Mouse (Mus musculus) liver, embryonic 13.5 days (tissue): ENCODE data around the gene 9030025P20Rik. TPM values are rescaled to one million over a fixed set of nuclear protein-coding genes. Genes with fewer than 3 reads are reported as not detected.
"Not testable (repeated sequence)": the region's sequence is repeated elsewhere in the genome, so short reads cannot be mapped to it uniquely, and the experiment has no call there.

Experiments
- ATAC-seq: fragments of 200-750 bp; cut with Nextera tagmentation; 2 replicates; pipeline ENCODE4 v1.8.0; 2017; ENCODE audit warnings: low read depth, mild to moderate bottlenecking, moderate number of reproducible peaks, moderate library complexity
- DNase-seq: peaks from one replicate; pipeline ENCODE4 v3.0.0; 2022
- H3K27ac ChIP-seq: fragments of 300-500 bp; sonication (generic); 2 replicates; pipeline ENCODE4 v1.5.1; 2015; ENCODE audit warnings: moderate library complexity, mild to moderate bottlenecking, inconsistent platforms
- H3K27me3 ChIP-seq: fragments of 300-500 bp; sonication (generic); 2 replicates; pipeline ENCODE4 v1.6.1; 2015; ENCODE audit warnings: mild to moderate bottlenecking, inconsistent platforms
- H3K36me3 ChIP-seq: fragments of 300-500 bp; sonication (generic); 2 replicates; pipeline ENCODE4 v1.6.1; 2015; ENCODE audit warnings: mild to moderate bottlenecking, inconsistent platforms
- H3K4me1 ChIP-seq: fragments of 300-500 bp; sonication (generic); replicated peaks from 2 replicates; pipeline ENCODE4 v1.6.1; 2015; ENCODE audit warnings: inconsistent platforms
- H3K4me2 ChIP-seq: fragments of 300-500 bp; sonication (generic); 2 replicates; pipeline ENCODE4 v1.6.1; 2015; ENCODE audit warnings: inconsistent platforms, mild to moderate bottlenecking, moderate library complexity
- H3K4me3 ChIP-seq: fragments of 300-500 bp; sonication (generic); replicated peaks from 2 replicates; pipeline ENCODE4 v1.5.1; 2015; ENCODE audit warnings: mild to moderate bottlenecking, inconsistent platforms
- H3K9ac ChIP-seq: fragments of 300-500 bp; sonication (generic); 2 replicates; pipeline ENCODE4 v1.6.1; 2015; ENCODE audit warnings: mild to moderate bottlenecking, inconsistent platforms
- H3K9me3 ChIP-seq: fragments of 300-500 bp; sonication (generic); replicated peaks from 2 replicates; pipeline ENCODE4 v1.6.1; 2016; ENCODE audit warnings: inconsistent platforms
- WGBS: fragments of 180-500 bp; shearing (Covaris S2); methylation state at CpG from one replicate; pipeline ENCODE4 v1.1.7; 2015; ENCODE audit not compliant: insufficient replicate concordance; 5-methylcytosine and 5-hydroxymethylcytosine counted together
- polyA plus RNA-seq: library from polyadenylated mRNA; unstranded; fragments of >200 nt; fragmentation: Nextera tagmentation; extraction: Ambion mirVana; gene quantifications from 2 replicates; pipeline ENCODE4 v1.2.1, GENCODE M21; 2015

Gene 9030025P20Rik
- polyA plus RNA-seq = 5.3 and 5.9 TPM in 2 replicates

DNA sequence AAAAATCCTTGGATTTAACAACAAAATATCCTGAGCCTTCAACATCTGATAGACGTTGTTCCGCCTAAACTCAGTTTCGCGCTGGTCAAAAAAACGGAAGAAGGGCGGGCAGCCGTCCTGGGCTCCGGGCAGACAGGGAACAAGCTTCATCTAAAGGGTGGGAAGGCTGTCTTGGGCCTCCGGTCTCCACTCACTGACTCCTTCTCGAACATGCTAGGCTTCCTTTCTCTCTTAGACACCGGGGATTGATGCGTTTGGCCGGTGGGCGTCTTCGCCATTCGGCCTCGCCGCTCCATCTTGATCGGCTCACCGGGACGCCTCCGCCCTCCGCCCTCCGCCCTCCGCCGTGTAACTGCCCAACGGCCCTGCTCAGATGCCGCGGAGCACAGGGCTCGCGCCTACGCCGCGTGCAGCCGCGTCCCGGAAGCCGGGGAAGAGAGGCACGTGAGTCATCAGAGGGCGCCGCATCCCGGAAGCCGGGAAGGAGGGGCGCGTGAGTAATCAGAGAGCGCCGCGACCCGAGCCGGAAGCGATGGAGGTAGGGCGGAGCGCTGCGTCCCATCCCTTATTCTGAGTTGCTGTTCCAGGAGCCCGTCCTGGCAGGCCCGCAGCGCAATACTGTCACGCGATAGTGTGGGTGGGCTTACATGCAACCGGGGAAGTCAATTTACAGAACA lies at the start of gene 9030025P20Rik, which contains the start of gene Gm3417:
Gene 9030025P20Rik (plus strand): TSS at position 107 of the 677 bp plus-strand sequence.
Gene Gm3417 (minus strand): TSS at position 429 of the 677 bp plus-strand sequence.
- H3K27ac ChIP-seq, H3K36me3 ChIP-seq, H3K27me3 ChIP-seq, H3K4me1 ChIP-seq, H3K9me3 ChIP-seq, DNase-seq, H3K9ac ChIP-seq: not testable (repeated sequence)
- Histone ChIP-seq H3K4me2 (peak within 1 kb of the TSS; percentile 48), H3K4me3 (peak within 1 kb of the TSS; percentile 32; the same call in 1 of the 2 replicates)
- no CpG with 5 or more reads among the region's 60 CpGs for WGBS
- ATAC-seq = peak; percentile 96

DNA sequence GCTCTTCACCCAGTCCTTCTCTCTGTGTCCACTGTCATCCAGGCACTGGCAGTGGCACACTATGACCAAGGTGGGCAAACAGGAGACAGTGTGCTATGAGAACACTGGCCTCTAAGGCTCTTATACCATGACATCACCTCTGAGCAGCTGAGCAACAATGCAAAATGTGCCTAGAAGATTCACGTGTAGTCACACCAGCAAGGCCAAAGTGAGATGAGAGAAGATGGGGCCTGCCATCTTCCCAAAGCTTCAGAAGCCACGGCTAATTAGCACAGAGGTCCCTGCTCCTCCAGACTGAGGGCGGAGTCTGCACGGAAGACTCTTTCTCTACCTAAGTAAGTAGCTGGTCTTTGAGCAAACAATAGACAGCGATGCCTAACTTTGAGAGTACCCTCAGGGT lies 49.6 kb upstream of the 9030025P20Rik start:
- no peak for ATAC-seq
- no peak overlapping the region for H3K4me3 ChIP-seq
- H3K27ac ChIP-seq = no peak overlapping the region
- no peak for DNase-seq
- H3K9ac ChIP-seq = no peak overlapping the region
- no peak overlapping the region for H3K4me2 ChIP-seq
- H3K27me3 ChIP-seq = no peaks in the 10 kb centered on the region
- no peaks in the 10 kb centered on the region for H3K4me1 ChIP-seq
- H3K9me3 ChIP-seq = no peaks in the 10 kb centered on the region
- no peaks in the 10 kb centered on the region for H3K36me3 ChIP-seq
- 62% methylated on average over 5 of the region's 5 CpGs for WGBS

DNA sequence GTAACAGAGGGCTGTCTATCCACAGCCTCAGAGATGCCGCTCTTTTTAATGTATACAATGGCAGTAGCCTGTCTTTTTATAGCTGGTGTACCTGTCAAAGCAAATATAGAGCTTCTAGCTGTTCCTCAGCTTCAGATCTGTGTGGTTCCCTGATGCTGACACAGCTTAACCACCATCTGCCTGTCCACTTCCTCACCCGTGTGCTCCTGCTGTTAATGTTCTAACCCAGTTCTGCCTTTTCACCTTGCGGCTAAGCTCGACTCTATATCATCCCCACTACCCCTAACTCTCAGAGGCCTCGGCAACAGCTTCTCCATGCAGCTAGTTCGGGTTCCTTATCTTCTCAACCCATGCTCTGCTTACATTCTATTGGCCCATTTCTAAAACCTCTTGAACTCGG lies 47.6 kb upstream of the 9030025P20Rik start:
- Histone ChIP-seq H3K4me1 (no peaks in the 10 kb centered on the region), H3K36me3 (no peaks in the 10 kb centered on the region), H3K9ac (no peak overlapping the region), H3K4me3 (no peak overlapping the region), H3K27ac (no peak overlapping the region), H3K4me2 (no peak overlapping the region), H3K27me3 (no peaks in the 10 kb centered on the region), H3K9me3 (no peaks in the 10 kb centered on the region)
- ATAC-seq = no peak
- DNase-seq = no peak
- 38% methylated on average over 7 of the region's 7 CpGs for WGBS

DNA sequence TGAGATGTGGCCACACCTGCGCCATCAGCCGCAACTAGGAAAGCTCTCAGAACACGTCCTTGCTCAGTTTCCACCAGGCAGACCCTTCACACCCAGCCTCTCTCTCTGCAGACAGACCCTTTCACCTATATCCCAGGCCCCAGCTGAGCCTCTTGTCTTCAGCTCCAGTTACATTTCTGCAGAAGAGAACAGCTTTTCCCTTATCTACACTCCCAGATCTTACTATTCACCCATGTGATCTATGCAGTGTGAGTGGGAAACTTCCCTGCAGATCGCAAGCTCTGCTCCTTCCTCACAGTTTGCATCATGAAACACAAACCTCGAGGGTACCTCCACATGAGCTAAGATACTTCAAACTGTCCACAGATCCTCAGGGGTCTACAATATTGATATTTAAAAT lies 46.8 kb upstream of the 9030025P20Rik start:
- ATAC-seq (no peak), DNase-seq (no peak)
- H3K36me3 ChIP-seq = no peaks in the 10 kb centered on the region
- WGBS = 54% methylated on average over 5 of the region's 5 CpGs
- H3K9ac ChIP-seq = no peak overlapping the region
- no peaks in the 10 kb centered on the region for H3K27me3 ChIP-seq
- H3K27ac ChIP-seq = no peak overlapping the region
- H3K9me3 ChIP-seq = no peaks in the 10 kb centered on the region
- H3K4me1 ChIP-seq = no peaks in the 10 kb centered on the region
- H3K4me3 ChIP-seq = no peak overlapping the region
- H3K4me2 ChIP-seq = no peak overlapping the region

DNA sequence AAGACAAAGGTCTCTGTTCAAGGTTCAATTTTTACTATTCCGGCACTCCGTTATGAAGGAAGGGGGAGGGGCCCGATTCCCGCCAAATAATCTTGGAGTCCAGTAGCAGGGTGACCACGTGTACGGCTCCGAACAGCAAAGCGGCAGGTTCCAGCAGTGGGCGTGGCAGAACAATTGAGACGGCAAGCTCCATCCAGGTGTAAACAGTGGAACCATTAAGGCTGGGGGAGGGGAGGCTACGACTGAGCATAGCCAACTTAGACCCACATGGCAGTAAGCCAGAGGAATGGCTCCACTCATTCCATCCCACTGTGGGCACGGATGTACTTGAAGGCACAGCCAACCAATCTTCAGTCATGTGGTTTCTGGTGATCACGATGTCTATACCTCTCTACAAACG lies 43.0 kb upstream of the 9030025P20Rik start:
- H3K9me3 ChIP-seq, H3K4me1 ChIP-seq, H3K4me3 ChIP-seq, ATAC-seq, H3K9ac ChIP-seq, H3K4me2 ChIP-seq, H3K36me3 ChIP-seq, DNase-seq, H3K27ac ChIP-seq, H3K27me3 ChIP-seq: not testable (repeated sequence)
- 75% methylated on average over 14 of the region's 14 CpGs for WGBS

DNA sequence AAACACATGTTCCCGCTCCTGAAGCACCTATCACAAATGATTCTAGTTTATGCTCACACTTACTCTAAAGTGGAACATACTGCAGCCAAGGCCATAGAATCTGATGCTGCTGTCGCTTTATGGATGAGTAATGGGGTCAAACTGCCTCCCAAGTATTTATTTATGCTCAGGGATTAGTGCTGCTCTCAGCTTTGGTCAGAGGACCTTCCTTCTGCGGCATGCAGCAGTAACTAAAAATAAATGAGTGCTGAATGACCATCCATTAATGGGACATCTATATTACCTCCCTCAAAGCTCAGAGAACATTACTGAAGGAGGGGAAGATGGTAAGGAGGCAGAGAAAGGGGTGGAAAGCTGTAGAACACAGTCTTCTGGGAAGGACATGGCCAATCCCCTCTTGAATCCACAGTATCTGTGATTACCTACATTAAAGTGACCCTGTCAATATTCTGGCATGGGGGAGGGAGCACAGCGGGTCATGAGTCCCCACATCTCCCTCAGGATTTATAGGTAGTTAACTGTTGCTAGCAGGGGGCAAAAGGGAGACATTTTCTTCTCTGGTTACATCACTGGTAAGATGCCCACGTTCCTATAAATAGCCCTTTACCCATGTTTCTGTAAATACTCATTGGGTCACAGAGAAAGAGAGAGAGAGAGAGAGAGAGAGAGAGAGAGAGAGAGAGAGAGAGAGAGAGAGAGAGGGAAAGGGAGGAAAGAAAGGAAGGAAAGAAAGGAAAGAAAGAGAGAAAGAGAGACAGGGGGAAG lies 42.2 kb upstream of the 9030025P20Rik start:
- H3K4me1 ChIP-seq = no peaks in the 10 kb centered on the region
- ATAC-seq (no peak), DNase-seq (no peak)
- no peak overlapping the region for H3K4me2 ChIP-seq
- no peaks in the 10 kb centered on the region for H3K36me3 ChIP-seq
- no peak overlapping the region for H3K4me3 ChIP-seq
- 57% methylated on average over 5 of the region's 5 CpGs for WGBS
- H3K9ac ChIP-seq = no peak overlapping the region
- H3K27me3 ChIP-seq = no peaks in the 10 kb centered on the region
- H3K27ac ChIP-seq = no peak overlapping the region
- H3K9me3 ChIP-seq = no peaks in the 10 kb centered on the region

DNA sequence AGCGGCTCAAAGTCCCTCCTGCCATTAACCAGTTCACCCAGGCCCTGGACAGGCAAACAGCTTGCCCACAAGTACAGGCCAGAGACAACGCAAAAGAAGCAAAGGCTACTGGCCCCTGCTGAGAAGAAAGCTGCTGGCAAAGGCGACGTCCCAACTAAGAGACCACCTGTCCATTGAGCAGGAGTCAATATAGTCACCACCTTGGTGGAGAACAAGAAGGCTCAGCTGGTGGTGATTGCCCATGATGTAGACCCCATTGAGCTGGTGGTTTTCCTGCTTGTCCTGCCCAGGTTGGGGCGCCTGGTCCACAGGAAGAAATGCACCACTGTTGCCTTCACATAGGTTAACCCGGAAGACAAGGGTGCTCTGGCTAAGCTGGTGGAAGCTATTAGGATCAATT lies 36.1 kb upstream of the 9030025P20Rik start:
- peaks cover 32% of the 10 kb centered on the region for H3K4me1 ChIP-seq
- not testable (repeated sequence) for H3K9me3 ChIP-seq, ATAC-seq, H3K27me3 ChIP-seq, H3K27ac ChIP-seq, DNase-seq
- H3K4me3 ChIP-seq = peak overlapping the region; percentile 93
- H3K36me3 ChIP-seq = peaks cover 18% of the 10 kb centered on the region
- peak overlapping the region; percentile 95 for H3K4me2 ChIP-seq
- peak overlapping the region; percentile 90 for H3K9ac ChIP-seq
- WGBS = 62% methylated on average over 6 of the region's 6 CpGs

DNA sequence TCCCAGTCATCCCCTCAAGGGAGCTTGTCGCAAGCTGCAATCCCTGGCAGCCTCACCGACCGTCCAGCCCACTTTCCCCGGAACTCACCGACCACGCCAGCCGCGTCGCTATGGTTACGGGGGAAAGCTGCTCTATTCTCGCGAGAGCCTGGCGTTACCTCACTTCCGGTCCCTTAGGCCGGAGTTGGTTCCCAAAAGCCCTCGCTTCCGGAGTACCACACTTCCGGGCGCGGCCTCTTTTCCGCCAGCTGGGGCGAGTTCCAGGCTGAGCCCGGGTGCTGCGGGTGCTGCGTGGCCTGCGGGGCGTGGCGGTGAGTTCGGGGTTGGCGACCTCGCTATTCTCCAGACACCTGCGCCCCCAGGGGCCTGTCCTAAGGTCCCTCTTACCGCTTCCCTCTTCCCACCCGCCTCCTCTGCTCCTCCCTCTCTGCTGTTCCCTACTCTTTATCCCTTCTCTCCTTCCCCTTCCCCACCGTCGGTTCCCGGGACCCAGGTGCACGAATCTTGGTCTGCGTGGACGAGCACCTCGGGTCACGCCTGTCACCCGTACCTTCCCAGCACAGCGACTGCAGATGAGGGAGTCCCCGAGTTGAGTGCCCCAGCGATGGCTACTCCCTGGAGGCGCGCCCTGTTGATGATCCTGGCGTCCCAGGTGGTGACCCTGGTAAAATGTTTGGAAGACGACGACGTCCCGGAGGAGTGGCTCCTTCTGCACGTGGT lies 35.1 kb upstream of the 9030025P20Rik start, which contains the start of the genes Wdr27 and 1600012H06Rik:
Gene Wdr27 (minus strand): TSS at position 150 of the 720 bp plus-strand sequence.
Gene 1600012H06Rik (plus strand): TSS at position 176 of the 720 bp plus-strand sequence.
- Histone ChIP-seq H3K4me1 (peaks cover 32% of the 10 kb centered on the region), H3K4me2 (peak within 1 kb of the TSS; percentile 95)

DNA sequence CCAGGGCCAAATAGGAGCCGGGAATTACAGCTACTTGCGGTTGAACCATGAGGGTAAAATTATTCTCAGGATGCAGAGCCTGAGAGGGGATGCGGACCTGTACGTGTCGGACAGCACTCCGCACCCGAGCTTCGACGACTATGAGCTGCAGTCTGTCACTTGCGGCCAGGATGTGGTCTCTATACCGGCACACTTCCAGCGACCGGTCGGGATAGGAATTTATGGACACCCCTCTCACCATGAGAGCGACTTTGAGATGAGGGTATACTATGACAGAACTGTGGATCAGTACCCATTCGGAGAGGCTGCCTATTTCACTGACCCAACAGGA lies 34.6 kb upstream of the 9030025P20Rik start:
- H3K9me3 ChIP-seq = no peaks in the 10 kb centered on the region
- 11% methylated on average over 16 of the region's 16 CpGs for WGBS
- DNase-seq (no peak), ATAC-seq (peak; percentile 6)
- peak overlapping the region; percentile 78 for H3K27ac ChIP-seq
- no peaks in the 10 kb centered on the region for H3K27me3 ChIP-seq
- H3K4me3 ChIP-seq = peak overlapping the region; percentile 93
- peaks cover 29% of the 10 kb centered on the region for H3K36me3 ChIP-seq
- H3K9ac ChIP-seq = peak overlapping the region; percentile 90
- H3K4me1 ChIP-seq = peaks cover 32% of the 10 kb centered on the region
- peak overlapping the region; percentile 95 for H3K4me2 ChIP-seq

More for the DNA sequence above, 35.1 kb upstream of the 9030025P20Rik start, which contains the start of the genes Wdr27 and 1600012H06Rik:
- Histone ChIP-seq H3K4me3 (peak within 1 kb of the TSS; percentile 93), H3K27me3 (no peaks in the 10 kb centered on the region), H3K9me3 (no peaks in the 10 kb centered on the region), H3K27ac (peak within 1 kb of the TSS; percentile 78), H3K9ac (peak within 1 kb of the TSS; percentile 90), H3K36me3 (peaks cover 24% of the 10 kb centered on the region)
- ATAC-seq = peak; percentile 97
- under 1% methylated on average over 54 of the region's 54 CpGs for WGBS
- DNase-seq = peak; percentile 96

DNA sequence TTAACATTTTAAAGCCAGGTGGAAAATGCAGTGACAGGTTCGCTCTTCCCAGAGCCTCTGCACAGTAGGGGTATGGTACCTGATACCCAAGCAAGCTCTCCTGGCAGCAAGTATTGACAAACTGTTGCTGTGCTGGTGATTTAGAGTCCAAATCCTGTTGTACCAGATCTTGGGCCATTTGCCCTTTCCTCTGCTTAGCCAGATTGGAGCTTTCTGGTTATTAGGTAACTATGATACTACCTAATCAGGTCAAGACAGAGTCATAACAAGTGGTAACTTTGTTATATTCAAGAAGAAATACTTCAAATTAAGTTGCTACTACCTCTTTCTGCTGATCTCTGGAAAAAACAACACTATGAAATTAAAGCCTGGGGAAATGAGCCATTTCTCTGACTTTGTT lies 33.7 kb upstream of the 9030025P20Rik start:
- Histone ChIP-seq H3K9me3 (no peaks in the 10 kb centered on the region), H3K36me3 (peaks cover 35% of the 10 kb centered on the region), H3K27me3 (no peaks in the 10 kb centered on the region), H3K27ac (no peak overlapping the region), H3K4me2 (peak overlapping the region; percentile 95), H3K4me3 (no peak overlapping the region; the same call in 1 of the 2 replicates), H3K9ac (peak overlapping the region; percentile 20), H3K4me1 (peaks cover 32% of the 10 kb centered on the region)
- 86% methylated on average over 1 of the region's 1 CpGs for whole genome bisulfite sequencing
- ATAC-seq (no peak), DNase-seq (no peak)
